Mouse (Mus musculus): ENCODE data around the gene Fto.

The Fto gene

GRCm38 (mm10) chr8:91499303-91499702 lies 186.0 kb downstream of the Fto start:
- no peak for DNase-seq (ENCODE audit: low spot score)

GRCm38 (mm10) chr8:91501960-91502600 lies 188.8 kb downstream of the Fto start:
- no peak for DNase-seq (ENCODE audit: low spot score)

GRCm38 (mm10) chr8:91502791-91503190 lies 189.5 kb downstream of the Fto start:
- no peak for DNase-seq (ENCODE audit: low spot score)

GRCm38 (mm10) chr8:91504360-91504759 lies 191.0 kb downstream of the Fto start:
- no peak for DNase-seq (ENCODE audit: low spot score)

- no peak for DNase-seq (ENCODE audit: low spot score)
Observed at GRCm38 (mm10) chr8:91504891-91505290, 191.6 kb downstream of the Fto start.

- DNase-seq (ENCODE audit: low spot score), result no peak
Observed at GRCm38 (mm10) chr8:91505411-91505954, 192.2 kb downstream of the Fto start.

GRCm38 (mm10) chr8:91505997-91506672 lies 192.8 kb downstream of the Fto start:
- DNase-seq (ENCODE audit: low spot score), result no peak

- no peak for DNase-seq (ENCODE audit: low spot score)
Observed at GRCm38 (mm10) chr8:91506682-91507257, 193.4 kb downstream of the Fto start.

GRCm38 (mm10) chr8:91507681-91508097 lies 194.4 kb downstream of the Fto start:
- DNase-seq (ENCODE audit: low spot score), result no peak

GRCm38 (mm10) chr8:91508284-91508683 lies 195.0 kb downstream of the Fto start:
- peak; percentile 32 for DNase-seq (ENCODE audit: low spot score)

GRCm38 (mm10) chr8:91509206-91509899 lies 196.0 kb downstream of the Fto start:
- DNase-seq (ENCODE audit: low spot score), result peak; percentile 74

- DNase-seq (ENCODE audit: low spot score), result peak; percentile 34
Observed at GRCm38 (mm10) chr8:91509900-91510260, 196.6 kb downstream of the Fto start.

- DNase-seq (ENCODE audit: low spot score), result no peak
Observed at GRCm38 (mm10) chr8:91510716-91511115, 197.4 kb downstream of the Fto start.

- DNase-seq (ENCODE audit: low spot score), result no peak
Observed at GRCm38 (mm10) chr8:91511943-91512342, 198.6 kb downstream of the Fto start.

- DNase-seq (ENCODE audit: low spot score), result peak; percentile 78
Observed at GRCm38 (mm10) chr8:91514752-91515478, 201.6 kb downstream of the Fto start.

GRCm38 (mm10) chr8:91516422-91516821 lies 203.1 kb downstream of the Fto start:
- DNase-seq (ENCODE audit: low spot score), result peak; percentile 48

- no peak for DNase-seq (ENCODE audit: low spot score)
Observed at GRCm38 (mm10) chr8:91518085-91518484, 204.8 kb downstream of the Fto start.

- DNase-seq (ENCODE audit: low spot score), result no peak
Observed at GRCm38 (mm10) chr8:91522201-91522600, 208.9 kb downstream of the Fto start.

- DNase-seq (ENCODE audit: low spot score), result peak; percentile 55
Observed at GRCm38 (mm10) chr8:91524056-91524864, 210.9 kb downstream of the Fto start.

- DNase-seq (ENCODE audit: low spot score), result no peak
Observed at GRCm38 (mm10) chr8:91524865-91525250, 211.5 kb downstream of the Fto start.

- peak; percentile 89 for DNase-seq (ENCODE audit: low spot score)
Observed at GRCm38 (mm10) chr8:91525342-91525817, 212.1 kb downstream of the Fto start.
